Mouse (Mus musculus) retina, embryonic 14.5 days (tissue): ENCODE measurements around the gene Auts2.
"Not testable (repeated sequence)": the region's sequence is repeated elsewhere in the genome, so short reads cannot be mapped to it uniquely, and the experiment has no call there.

ENCODE experiments used
- DNase-seq: peaks from one replicate; pipeline ENCODE4 v3.0.0-alpha.2; 2015; ENCODE audit warnings: low spot score

The Auts2 gene

DNA sequence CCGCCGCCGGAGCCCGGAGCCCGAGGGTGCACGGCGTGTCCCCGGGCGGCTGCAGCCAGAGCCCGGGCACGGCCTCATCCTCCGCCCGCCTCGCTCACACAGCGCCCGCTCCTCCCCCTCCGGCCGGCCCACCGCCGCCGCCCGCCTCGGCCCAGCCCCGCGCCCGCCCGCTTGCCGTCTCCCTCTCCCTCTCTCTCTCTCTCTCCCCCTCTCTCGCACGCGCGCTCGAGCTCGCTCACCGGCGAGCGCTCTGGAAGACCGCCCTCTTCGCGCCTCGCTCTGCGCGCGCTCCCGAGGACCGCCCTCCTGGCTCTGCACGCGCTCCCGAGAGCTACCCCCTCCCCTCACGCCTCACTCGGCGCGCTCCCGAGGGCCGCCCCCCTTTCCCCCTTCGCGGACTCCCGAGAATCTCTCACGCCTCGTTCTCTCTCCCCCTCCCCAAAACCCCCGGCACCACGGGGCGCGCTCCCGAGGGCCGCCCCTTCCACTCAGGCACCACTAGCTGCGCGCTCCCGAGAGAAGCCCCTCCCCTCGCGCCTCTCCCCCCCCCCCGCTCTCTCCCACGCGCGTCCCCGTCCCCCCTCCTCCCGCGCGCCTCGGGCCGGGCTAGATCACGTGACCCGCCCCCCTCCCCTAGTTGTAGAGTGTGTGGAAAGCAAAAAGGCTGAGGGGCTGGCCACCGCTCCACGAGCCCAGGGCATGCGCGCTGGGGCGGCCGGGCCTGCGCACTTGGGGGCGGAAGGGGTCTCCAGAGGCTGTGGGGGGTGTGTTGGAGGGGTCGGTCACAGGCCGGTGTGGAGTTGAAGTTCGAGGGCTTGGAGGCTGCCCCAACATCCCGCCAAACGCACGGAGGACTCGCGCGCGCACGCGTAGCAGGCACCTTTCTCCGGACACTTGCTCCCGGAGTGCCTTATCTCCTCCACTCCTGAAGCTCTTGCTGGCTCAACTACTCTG lies at the start of gene Auts2:
TSS of gene Auts2 (minus strand) at position 227 of the 954 bp plus-strand sequence.
- DNase-seq: peak; percentile 93

DNA sequence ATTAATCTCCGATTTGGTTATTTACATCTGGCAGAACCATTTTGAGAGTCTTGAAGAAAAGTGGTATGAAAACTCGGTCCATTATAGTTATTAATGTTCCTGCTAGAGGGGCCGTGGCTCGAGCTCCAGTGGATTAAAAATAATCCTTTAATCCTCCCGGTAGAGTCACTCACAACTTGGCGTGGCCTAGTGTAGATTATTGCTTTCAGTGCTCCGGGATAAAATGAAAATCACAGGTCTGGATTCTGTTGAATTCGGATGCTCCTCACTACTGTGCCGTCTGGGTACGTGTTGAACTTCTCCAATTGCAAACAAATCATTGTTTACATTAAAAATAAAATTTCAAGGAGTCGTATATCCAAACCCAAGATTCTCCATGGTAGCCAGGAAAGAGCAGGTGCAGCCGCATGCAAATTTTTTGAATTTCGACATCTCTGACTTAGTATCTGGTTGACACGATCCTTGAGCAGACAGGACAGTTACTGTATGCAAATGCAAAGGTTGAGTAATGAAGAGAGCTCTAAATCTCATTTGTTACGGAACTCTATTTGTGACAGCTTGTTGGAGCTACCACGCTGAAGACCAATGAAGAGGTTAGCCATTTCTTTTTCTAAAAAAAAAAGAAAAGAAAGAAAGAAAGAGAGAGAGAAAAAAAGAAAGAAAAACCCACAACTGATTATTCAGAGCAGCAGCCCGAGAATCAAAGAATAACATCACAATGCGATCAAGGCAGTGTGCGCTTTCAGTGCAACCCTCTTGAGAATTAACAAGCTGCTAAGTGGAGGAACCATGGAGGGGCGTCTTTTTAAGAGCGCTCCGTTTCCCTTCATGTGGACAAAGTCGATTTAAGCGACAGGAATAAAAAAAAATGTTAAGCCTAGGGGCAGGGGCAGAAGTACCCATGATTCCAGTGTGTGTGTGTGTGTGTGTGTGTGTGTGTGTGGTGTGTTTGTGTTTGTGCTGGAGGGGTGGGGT lies 48.9 kb upstream of the Auts2 start:
- DNase-seq: no peak

DNA sequence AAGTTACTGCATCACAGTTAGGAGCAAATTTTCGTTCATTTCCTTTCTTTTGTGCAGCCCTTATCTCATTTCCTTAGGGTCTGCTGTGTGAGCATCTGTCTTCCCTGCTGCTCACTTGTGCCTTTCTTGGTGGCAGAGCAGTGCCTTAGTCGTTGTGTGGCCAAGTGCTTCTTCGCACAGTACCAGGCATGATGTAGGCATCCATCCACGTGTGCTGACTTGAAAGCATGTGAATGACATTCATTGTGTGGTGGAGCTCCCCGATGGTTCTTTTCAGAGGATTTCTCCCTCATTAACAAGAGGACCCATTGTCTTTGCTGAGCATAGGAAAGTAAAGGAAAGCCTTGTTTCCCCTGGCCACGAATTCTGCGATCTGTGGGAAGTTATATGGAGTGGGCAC lies 36.6 kb upstream of the Auts2 start:
- DNase-seq: no peak

DNA sequence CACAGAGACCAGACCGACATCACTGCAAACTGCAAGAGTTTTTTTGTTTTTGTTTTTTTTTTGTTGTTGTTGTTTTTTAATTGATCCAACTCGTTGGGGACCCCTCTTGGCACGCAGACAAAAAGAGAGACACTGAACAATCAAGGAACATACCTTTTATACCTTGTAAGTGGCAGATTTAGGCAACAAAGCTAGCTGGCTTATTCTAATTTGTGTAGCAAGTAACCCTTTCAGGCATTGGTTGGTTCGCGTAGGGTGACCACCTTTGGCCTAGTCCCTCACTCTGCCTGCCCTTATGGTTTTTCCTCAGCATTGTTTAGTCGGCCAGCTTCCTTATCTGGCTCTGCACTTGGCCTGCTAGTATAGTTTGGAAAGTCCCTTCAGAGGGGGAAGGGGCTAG lies 17.6 kb upstream of the Auts2 start:
- not testable (repeated sequence) for DNase-seq

DNA sequence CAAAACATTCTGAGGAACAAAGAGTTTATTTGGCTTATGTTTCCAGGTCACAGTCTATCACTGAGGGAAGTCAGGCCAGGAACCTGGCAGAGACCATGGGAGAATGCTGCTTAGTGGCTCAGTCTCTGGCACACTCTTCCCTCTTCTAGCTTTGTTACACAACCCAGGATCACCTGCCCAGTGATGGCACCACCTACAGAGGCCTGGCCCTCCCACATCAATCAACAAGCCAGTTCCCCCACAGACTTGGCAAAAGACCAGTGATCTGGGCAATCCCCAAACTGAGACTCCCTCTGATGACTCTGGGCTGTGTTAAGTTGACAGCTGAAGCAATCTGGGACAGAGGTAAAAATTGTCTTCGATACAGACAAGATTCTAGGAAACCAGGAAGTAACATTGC lies 2.6 kb upstream of the Auts2 start:
- no peak for DNase-seq

DNA sequence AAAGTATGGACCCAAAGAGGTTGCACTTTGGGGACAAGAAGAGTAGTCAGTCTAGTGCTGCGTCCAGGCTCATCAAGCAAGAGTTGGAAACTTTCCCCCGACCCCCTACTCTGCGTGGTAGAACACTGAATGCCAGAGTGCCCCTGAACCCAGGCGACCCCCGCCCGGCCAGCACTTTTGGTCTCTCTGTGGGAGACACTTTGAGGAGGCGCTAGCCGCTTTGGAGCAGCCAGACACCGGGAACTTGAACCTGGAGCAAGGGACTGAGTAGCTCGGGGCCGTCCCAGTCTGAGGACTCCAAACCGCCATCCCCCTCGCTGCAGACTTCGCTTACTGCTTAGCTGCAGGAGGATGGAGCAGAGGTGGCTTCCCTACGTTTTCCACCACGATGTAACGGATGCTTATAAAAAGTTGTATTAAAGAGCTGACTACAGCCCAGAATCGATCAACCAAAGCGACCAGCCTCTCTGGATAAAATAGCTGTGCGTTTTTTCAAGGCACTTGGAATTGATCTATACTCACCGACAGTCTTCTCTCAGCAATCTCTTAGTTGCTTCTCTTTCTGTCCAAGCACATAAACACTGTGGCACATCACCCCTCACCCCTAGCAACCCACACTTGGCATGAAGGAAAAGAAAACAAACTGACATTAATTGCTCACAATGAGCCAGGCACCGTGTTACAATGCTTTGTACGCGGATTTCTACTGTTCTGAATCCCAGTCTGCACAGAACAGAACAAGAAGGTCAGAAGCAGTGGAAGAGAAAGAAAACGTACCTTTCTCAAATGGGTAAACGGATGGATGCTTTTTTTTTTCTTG lies 1.2 kb upstream of the Auts2 start:
- DNase-seq: peak; percentile 59

DNA sequence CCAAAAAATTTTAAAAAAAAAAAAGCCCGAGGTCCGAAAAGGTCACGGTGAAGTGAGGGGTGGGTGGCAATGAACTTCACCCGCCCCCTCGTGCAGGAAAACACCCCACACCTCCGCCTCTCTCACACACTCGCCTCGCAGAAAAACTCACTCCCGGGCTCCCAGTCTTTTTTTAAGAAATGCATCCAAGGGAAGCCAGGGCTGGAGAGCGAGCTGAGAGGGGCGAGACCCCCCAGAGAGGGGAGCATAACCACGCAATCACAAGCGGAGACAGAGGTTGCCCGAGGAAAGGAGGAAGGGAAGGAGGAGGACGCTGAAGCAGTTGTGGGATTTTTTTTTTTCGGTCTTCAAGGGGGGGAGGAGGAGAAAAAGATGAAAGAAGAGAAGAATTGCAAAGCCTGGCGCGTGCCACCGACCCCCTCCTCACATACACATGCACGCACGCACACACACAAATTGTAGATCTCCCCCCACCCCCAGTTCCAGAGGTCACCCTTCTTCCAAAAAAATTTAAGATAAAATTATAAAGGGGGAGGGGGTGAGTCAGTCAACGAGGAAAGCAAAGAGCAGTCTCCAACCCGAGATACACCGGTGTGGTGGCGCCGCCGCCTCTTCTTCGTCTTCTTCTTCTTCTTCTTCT lies 643 bp downstream of the Auts2 start:
- DNase-seq: peak; percentile 50

DNA sequence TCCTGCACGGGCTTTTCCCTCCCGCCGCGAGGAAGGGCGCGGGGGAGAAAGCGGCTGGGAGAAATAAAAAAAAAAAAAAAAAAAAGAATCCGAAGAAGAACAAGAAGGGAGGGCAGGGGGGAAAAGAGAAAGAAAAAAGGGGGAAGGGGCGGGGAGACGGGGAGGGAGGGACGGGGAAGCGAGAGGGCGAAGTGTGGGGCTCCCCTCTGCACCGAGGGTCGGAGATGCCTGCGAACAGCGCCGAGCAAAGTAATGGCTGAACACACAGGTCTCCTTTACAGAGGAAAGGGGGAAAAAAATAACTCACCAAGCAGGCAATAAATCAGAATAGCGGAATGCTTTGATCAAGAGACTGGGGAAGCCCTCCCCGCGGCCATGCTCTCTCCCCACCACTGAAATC lies 1.2 kb downstream of the Auts2 start:
- DNase-seq: peak; percentile 53

DNA sequence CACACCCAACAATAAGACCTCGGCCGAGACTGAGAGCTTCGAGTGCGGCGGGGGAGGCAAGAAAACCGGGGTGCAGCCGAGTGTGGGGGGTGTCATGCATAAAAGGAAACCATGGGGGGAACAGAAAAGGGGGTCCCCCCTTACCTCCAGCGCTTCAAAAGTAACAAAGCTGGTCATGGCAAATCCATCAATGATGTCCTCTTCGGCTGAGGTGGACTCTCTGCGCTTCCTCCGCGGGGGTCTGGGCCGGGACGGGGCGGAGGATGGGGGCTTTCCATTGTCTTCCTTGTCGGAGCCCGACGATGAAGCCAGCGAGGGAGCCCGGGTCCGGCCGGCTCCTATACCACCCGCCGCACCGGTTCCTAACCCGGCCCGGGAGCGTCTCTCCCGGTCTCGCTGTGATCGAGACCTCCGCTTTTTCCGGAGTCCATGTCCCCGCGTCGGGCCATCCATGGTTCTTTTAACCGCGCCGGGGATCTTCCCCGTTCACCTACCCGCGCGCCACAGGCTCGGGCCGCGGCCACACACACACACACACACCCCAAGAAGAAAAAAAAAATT lies 1.7 kb downstream of the Auts2 start:
- peak; percentile 58 for DNase-seq

DNA sequence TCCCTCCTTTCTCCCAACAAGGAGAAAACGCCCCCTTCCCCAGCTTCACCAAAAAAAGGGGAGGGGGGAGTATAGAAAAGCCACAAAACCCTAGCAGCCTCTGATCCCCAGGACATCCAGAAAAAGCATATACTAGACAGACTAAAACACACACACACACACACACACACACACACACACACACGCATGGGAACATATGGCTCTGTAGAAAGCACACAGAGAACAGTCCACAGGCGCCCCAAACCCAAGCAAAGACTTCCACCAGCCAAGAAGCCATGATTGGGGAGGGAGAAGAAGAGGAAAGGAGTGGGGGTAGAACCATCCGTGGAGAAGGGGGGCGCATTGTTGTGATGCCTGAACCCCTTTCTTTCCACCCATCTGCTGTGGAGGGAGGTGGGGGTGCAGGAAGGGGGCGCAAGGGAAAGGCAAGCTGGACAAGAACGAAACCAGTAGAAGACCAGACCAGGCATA lies 2.3 kb downstream of the Auts2 start:
- DNase-seq: peak; percentile 43

DNA sequence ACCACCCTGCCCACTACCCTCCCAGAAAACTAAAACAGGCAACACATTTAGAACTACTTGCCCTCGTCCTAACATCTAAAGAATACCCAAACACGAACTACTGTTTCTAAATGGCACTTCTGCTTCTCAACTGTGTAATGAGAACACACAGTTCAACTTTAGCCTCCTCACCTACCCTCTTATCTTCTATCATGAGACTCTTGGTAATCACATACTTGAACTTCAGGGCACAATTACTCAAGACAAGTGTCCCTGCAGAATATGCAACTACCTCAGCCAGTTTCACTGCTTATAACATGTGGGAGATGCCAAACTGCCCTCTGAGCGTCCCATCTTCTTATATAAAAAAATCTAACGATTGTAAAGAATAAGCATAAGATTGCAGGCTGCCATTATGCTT lies 5.7 kb downstream of the Auts2 start:
- DNase-seq: no peak

DNA sequence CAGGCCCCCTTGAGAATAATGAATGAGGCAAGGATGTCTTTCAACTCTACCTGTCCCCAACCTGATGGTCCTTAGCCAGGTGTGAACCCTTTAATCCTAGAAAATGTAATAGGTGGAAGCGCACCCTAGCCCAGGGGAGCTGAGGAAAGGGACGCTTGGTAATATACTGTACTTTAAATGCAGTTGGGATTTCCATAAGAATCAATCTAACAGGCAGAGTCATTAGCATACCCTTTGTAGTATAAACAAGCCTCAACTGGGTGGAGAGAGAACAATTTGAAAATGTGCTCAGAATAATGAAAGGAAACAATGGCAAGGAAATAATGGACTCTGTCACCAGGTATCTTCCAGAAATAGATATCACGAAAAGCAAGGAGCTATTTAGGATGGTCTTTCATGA lies 16.7 kb downstream of the Auts2 start:
- DNase-seq: no peak

DNA sequence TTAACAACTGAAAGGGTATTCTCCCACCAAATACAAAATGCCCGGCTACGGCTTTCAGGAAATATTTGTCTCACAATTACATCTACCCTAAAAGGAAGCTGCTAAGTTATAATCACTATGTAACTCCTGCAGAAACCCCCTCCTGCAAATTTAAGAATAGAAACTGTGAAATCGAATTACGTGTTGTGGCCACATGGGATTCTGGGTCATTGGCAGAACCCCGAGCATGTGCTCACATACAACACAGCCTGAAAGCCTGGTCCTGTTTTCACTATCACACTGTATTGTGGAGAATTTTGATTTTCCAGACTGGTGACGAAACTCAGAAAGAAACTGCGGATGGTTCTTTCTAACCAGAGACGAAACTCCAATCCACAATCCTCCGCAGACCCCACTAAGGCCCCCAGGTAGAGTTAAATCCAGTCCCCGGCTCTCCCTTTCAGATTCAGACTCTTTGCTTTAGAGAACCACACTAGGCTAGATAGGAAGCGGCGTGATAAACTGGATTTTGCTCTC lies 21.7 kb downstream of the Auts2 start:
- no peak for DNase-seq

DNA sequence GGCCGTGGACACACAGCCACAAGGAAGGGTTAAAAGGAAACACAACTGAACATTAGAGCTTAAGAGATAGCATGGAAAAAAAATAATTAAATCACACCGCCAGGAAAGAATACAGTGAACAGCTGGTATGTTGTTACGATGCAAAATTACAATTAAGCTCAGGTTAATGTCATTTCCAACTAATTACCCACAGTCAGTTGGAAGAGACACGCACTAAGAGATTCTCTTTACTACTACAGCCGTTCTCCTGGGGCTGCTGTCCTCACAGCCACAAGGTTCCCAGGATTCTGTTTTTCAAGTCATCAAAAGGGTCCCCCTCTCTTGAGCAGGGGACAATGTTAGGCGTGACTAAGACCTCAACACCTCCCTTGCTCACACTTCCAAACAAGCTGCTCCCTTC lies 25.3 kb downstream of the Auts2 start:
- no peak for DNase-seq

DNA sequence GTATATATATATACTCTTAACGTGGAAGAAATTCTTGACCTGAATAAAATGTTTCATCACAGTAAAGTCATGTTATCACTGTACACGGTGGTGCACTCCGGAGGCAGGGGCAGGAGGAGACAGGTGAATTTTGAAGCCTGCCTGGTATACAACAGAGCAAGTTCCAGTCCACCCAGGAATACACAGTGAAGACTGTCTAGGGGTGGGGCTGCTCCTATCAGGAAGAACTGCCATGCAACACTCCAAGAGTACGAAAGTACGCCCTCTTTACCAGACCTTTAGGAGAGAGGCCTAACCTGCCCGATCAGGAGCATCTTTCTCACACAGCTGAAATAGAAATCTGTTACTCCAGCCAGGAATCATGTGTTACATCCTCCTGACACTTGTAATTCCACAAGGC lies 28.6 kb downstream of the Auts2 start:
- no peak for DNase-seq

DNA sequence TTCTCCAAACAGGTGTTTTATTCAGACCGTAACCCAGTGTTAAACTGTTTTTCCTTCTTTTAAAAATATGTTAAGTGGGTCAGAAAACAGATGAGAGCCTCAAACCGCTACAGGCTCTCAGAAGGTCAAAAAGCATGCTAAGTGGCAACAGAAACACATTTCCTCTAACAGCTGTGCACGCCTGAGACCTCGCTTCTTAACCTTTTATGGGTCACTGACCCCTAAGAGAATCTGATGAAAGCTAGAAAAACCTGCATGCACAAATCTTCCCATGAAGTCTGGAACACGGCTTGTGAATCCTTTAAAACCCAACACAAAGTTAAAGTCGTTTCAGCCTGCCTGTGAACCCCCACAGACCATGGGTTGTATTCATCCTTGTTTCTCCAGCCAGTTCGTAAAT lies 29.9 kb downstream of the Auts2 start:
- no peak for DNase-seq

DNA sequence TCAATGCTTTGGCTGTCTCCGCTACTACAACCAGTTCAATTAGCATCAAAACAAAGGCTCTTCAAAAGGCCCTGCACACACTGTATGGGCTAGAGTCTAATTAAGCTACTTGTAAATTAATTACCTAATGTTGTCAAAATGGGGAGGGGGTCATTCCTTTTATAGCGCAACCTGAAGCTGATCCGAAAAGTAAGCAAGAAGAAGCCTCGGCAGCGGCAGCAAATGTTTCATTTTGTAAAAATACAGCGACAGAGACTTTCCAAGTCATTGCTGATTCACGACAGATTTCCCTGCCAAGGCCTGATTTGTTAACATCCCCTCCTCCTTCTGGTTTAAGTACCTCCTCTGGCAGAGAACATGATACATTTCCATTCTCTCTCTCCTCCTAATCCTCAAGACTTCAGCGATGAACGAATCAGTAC lies 33.7 kb downstream of the Auts2 start:
- DNase-seq: peak; percentile 43

DNA sequence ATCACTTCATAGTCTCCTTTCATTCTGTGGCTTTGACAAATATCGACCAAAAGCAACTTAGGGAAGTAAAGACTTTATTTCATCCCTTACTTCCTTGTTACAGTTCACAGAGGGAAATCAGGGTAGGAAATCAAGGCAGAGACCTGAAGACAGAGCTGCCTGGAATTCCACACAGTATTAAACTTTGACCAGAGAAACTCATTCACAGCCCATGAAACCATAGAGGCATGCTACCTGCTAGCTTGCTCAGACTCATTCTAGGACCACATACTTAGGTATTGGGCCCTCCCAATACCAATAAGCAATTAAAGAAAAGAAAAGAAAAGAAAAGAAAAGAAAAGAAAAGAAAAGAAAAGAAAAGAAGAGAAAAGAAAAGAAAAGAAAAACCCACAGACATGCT lies 38.3 kb downstream of the Auts2 start:
- no peak for DNase-seq

DNA sequence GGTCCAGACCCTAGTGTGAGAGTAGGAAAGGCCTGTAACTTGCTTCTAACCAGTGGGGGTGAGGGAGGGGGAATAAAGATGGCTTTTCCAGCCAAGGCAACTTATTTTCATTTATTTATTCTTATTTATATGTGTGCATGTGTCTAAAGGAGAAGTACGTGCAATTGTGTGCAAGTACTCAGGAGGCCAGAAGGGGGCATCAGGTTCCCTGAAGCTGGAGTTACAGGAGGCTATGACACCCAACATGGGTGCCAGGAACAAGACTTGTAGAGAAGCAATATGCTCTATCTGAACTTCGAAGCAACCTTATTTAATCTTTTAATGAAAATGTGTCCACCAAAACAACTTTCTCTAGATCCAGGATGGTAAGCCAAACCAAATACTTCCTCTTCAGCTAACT lies 39.7 kb downstream of the Auts2 start:
- no peak for DNase-seq

DNA sequence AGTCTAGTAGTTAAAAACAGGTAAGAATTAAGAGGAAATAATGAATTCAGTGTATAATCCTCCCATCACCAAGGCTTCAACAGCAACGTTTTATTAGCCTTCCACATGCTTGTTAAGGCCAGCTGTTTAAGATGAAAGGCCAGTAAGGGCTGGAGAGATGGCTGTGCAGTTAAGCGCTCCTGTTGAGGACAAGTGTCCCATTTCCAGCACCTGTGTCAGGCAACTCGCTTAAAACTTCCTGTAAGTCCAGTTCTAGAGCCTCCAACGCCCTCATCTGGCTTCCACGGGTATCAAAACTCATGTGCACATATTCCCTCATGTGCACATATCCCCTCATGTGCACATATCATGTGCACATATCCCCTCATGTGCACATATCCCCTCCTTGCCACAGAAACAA lies 41.1 kb downstream of the Auts2 start:
- DNase-seq: no peak

DNA sequence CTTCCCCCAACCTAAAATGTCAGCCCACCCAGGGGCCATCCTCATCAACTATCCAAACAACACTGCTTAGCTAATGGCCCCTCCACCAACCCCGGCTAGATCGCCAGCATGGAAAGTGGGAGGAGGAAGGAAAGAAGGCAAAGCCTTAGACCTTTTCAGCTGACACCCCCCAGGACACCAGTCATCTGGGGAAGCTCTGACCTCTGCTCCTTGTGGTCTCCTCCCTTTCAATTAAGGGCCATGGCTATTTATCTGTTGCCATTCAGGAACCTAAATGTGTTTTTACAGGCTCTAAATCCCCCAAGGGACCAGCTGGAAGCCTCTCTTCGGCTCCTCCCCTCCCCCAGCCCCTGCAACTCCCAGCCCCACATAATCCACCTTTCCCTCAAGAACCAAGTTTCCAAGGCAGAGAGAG lies 42.3 kb downstream of the Auts2 start:
- peak; percentile 50 for DNase-seq
